Mouse (Mus musculus): ENCODE measurements around the gene Insrr. TPM values are rescaled to one million over a fixed set of nuclear protein-coding genes. Genes with fewer than 3 reads are reported as not detected.
A peak's percentile ranks its signal among the peaks of the same experiment; 100 is the strongest.
"Not testable (repeated sequence)": the region's sequence is repeated elsewhere in the genome, so short reads cannot be mapped to it uniquely, and the experiment has no call there.

Insrr gene
- total RNA-seq, 2 experiments from 2014 or later = 0.07 TPM; not detected in 1

DNA sequence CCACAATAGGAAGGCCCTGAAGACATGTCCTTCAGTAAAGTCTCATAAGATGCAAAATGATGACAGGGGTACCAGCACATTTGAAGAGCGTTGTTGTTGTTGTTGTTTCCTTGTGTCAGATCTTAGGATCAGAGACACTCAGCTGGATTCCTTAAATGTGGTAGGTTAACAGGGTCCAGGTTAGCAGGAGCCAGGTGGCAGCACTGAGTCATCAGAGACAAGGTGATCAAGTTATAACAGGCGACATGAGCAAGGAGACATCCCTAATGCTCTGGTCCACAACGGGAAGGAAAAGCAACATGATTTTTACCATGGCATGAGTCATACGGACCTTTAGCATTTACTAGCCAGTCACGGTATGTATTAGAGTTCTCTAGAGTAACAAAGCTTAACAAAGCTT is 36.7 kb downstream of the Insrr start:
- no peak for DNase-seq

DNA sequence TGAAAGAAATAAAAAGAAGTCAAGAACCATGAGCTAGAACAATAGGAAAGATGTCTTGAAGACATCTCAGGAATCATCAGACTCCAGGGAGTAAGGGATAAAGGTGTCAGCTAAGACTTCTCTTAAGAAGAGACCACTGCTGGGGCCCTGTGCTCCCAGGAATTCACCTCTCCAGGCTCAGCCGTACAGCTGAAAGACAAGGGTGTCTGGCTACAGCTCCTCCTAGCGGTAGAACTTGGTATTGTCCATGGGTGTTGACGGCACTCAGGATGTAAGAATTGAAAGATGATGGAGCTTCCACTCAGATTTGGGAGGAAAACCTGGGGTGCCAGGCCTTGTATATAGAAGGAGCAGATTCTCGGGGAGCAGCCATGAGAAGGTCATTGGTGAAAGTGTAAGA is 41.9 kb downstream of the Insrr start:
- DNase-seq = peak; percentile 87

DNA sequence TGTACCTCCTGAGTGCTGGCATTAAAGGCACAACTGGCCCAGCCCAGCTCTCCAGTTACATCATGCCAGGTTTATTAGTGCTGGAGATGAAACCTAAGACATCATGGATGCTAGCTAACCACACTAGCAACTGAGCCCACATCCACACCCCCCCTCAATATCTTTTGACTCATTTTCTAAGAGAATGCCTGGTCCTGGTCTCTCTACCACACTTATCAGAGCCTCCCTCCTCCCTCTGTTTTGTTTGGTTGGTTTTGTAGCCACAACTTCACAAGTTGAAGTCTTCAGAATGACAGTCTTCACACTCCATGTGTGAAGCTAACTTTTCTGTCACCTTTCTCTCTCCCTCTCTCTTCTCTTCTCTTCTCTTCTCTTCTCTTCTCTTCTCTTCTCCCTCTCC is 44.1 kb downstream of the Insrr start:
- DNase-seq = no peak

DNA sequence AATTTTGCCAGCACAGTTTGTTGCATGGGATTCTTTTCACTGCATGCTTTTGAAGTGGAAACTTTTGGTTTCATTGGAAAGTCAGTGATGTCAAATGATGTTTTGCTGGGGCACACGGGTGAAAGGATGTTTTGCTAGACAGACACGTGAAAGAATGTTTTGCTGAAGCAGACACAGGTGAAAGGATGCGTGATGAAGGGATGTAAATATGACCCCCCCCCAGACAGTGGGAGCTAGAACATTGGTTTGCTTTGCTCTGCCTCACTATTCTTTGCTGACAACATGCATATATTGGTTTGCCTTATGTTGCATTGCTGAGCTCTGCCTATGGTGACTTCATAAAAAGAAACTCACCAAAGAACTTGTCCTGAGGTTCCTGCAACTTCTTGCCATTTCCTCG is 48.2 kb downstream of the Insrr start:
- DNase-seq = no peak

DNA sequence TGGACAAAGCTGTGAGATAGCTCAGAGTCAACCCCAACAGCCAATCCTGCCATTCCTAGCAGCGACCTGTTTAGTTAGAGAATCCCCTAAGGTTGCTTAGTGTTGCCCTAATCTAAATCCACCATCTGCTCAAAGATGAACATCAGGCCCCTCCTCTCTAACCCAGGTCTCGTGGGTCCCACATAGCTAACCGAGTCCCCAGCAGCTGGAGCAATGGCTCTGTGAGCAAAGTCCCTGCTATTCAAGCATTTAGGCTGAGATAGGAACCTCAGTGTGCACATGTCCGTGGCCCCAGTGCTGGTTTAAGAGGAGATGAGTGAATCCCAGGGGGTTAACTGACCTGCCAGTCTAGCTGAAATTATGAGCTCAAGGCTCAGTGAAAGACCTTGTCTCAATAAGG is 49.4 kb downstream of the Insrr start:
- DNase-seq = no peak

DNA sequence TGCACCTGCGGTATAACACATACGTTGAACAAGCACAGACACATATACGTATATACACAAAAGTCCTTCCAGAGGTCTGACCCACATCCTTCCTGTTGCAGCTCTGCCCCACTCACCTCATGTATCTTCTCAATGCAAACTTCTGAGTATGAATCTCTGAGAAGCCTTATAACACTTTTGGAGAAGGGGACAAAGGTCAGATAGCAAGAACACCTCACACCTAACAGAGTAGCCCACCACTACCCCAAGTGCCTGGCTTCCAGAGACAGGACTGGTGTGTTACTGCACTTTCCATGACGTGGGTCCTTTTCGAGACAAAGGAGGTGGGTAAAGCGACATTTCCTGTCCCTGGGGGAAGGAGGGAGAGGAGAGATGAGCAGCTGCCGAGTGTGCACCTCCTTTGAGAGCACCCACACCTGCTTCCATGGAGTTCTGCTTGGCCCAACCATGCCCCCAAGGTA is 49.9 kb downstream of the Insrr start, which contains the start of gene Sh2d2a:
Gene Sh2d2a (plus strand): TSS at position 106 of the 461 bp plus-strand sequence.
- DNase-seq = no peak

DNA sequence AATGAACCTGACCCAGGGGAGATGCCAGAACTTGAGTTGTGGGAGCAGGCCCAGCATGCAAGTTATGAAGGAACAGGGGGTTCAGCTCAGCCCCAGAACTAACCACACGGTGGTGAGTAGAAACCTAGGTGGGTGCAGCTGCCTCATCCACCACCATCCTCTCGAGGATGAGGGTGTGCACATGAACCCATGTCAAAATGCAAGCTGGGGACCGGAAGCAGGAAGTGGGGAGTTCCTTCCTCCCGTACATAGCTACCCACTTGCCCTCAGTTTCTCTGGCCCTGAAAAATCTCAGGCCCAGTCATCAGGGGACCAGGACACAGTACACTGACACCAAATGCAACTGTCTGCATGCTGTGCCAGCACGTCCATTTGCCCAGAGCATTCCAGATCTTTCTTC is 50.9 kb downstream of the Insrr start:
- no peak for DNase-seq

DNA sequence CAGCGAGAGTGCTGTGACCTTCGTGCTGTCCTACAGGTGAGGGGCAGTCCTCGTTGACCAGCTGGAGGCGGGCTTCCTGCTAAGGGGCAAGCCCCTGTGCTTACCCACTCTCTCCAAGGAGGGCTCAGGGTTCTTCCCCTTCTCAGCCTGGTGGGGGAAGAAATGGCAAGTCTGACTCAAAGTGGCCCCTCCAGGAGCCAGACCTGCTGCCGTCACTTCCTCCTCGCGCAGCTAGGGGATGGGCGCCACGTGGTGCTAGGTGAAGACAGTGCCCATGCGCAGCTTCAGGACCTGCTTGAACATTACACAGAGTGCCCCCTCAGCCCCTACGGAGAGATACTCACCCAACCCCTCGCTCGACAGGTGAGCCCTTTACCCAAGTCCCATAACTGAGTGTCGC is 52.4 kb downstream of the Insrr start:
- DNase-seq = no peak

DNA sequence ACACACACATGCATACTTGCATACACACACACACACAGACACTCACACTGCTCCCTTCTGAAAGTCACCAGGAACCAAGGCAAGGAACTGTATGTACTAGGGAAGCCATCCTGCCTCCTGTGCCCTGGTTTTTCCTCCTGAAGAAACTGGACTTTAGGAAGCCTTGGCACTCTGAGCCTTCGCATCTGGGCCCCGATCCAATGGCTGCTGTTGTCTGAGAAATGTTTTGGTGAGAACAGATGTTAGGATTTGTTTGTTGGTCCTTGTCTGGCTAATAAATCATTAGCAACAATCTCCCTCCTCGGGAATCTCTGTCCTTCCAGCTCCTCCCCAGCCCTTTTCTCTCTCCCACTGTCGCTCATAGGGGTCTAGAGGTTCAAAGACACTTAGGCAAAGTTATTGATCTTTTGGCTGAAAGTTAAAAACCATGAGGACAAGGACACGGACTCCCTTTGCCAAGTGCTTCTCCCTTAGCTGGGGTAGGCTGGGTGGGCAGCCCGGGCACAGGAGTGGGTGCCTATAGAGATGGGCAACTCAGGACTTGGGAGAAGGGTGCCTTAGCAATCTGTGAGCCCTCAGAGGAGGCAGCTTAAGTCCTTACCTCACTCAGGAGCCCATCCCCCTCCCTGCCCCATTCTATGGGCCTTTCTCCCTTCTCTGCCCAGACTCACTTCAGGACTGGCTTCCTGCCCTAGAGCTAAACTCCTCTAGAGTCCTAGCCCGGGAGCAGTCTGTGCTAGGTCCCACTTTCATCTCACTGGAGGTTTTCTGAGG is 58.2 kb downstream of the Insrr start:
- DNase-seq = peak; percentile 25

DNA sequence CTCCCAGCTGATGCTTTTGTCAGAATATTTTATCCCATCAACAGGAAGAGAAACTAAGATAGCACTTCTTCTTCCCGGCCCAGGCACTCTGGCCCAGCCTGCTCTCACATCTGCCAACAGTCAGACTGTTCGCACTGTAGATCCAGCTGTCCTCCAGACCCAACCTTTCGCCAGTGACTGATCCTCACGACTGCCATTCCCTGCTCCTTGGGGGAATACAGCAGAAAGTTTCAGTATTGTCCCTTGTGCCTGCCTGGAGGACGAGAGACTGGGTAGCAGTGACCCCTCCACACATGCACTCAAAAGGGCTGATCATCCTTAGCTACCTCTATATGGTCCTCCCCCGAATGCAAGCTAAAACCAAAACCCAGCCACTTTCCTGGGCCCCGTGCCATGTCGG is 59.2 kb downstream of the Insrr start:
- peak; percentile 49 for DNase-seq

DNA sequence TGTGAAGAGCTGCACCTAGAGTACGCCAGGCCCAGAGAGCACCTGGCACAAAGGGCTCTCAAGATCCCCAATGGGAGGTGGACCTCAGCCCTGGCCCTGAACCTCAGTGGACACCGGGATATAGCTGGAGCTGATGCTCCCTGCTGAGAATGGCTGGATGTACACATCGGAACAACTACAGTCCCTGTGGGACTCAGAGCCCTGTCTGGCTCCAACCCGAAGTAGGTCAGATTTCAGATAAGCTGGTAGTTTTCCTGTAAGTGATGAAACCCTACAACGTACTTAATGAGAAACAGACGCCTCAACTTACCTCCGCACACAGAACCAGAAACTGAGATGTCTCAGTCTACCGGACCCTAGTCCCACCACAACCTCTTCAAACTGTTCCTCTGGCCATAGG is 60.9 kb downstream of the Insrr start:
- no peak for DNase-seq

DNA sequence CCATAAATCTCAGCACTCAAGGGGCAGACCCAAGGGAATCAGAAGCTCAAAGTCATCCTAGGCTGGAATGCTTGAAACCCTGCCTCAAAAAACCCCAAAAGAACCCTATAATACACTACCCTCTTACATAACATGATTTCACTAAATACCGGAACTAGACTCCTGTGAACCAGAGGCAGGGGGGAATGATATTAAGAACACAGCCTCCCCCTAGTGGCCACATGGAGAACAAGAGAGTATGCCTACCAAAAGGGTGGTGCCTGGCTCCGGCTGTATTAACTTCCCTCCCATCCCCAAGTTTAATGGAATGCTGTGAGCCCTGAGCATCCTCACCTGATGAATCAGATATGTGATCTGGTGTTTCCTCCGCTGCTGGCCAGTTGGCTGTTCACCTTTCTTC is 63.1 kb downstream of the Insrr start:
- peak; percentile 72 for DNase-seq

DNA sequence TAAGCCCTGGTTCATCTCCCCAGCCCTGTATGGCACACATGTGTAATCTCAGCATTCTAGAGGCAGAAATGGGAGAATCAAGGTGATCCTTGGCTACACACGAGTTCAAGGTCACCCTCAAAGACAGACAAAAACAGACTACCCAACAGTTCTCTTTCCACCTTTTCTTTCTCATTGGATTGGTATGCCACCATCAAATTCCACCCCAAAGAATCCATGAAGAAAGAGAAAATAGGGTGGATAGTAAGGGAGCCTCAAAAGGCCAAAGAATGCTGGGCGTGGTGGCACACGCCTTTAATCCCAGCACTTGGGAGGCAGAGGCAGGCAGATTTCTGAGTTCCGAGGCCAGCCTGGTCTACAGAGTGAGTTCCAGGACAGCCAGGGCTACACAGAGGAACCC is 67.4 kb downstream of the Insrr start:
- DNase-seq = not testable (repeated sequence)

Other genes starting within 250 kb of the Insrr start
- gene Arhgef11, start 179.4 kb upstream of the Insrr start, total RNA-seq (2021) = 10 to 100 TPM; 22.6 to 22.8 TPM
- under 1 TPM; 0.50 to 0.57 TPM for gene Lrrc71, start 48.3 kb upstream of the Insrr start, total RNA-seq (2021)
- under 1 TPM; 0.09 to 0.10 TPM for gene Ntrk1, start 1.8 kb upstream of the Insrr start, total RNA-seq (2021)
- gene Pear1, start 27.4 kb downstream of the Insrr start, total RNA-seq (2021) = 10 to 100 TPM; 24.8 to 26.1 TPM
- under 1 TPM in 1 of 2 experiments, not detected in 1; 0.12 TPM for gene Sh2d2a, start 49.8 kb downstream of the Insrr start, total RNA-seq (2021)
- 10 to 100 TPM; 56.2 to 56.9 TPM for gene Prcc, start 88.7 kb downstream of the Insrr start, total RNA-seq (2021)
- 100 to 1,000 TPM; 146 to 151 TPM for gene Hdgf, start 109.4 kb downstream of the Insrr start, total RNA-seq (2021)
- 10 to 100 TPM; 68.2 to 68.9 TPM for gene Mrpl24, start 122.6 kb downstream of the Insrr start, total RNA-seq (2021)
- 10 to 100 TPM; 20.1 to 21.2 TPM for gene Isg20l2, start 133.4 kb downstream of the Insrr start, total RNA-seq (2021)
- 1 to 10 TPM; 7.7 to 8.9 TPM for gene Rrnad1, start 133.8 kb downstream of the Insrr start, total RNA-seq (2021)
- gene Crabp2, start 151.7 kb downstream of the Insrr start, total RNA-seq (2021) = 1 to 10 TPM in 1 of 2 experiments, under 1 TPM in 1; 0.91 to 1.0 TPM
- gene Nes, start 174.1 kb downstream of the Insrr start, total RNA-seq (2021) = 10 to 100 TPM; 66.5 to 70.4 TPM
- under 1 TPM; 0.12 to 0.29 TPM for gene Bcan, start 203.3 kb downstream of the Insrr start, total RNA-seq (2021)
- not detected for gene Hapln2, start 230.6 kb downstream of the Insrr start, total RNA-seq (2021)
- 1 to 10 TPM; 7.2 to 7.5 TPM for gene Gpatch4, start 246.2 kb downstream of the Insrr start, total RNA-seq (2021)

Measured in heart, postnatal 4 days (tissue).